Mouse (Mus musculus) hematopoietic multipotent progenitor cell, adult 10-12 weeks (in vitro differentiated cells): Measurements from ENCODE around the gene Etv1. TPM values are rescaled to one million over a fixed set of nuclear protein-coding genes. Genes with fewer than 3 reads are reported as not detected.

Experiments used
- polyA plus RNA-seq: library from polyadenylated mRNA; stranded (reverse); fragments of >175 nt; gene quantifications from 2 replicates; pipeline ENCODE4 v1.2.3, GENCODE M21; 2012; ENCODE audit warnings: low replicate concordance

Etv1 gene
- polyA plus RNA-seq, result 0.14 and 0.49 TPM in 2 replicates

DNA sequence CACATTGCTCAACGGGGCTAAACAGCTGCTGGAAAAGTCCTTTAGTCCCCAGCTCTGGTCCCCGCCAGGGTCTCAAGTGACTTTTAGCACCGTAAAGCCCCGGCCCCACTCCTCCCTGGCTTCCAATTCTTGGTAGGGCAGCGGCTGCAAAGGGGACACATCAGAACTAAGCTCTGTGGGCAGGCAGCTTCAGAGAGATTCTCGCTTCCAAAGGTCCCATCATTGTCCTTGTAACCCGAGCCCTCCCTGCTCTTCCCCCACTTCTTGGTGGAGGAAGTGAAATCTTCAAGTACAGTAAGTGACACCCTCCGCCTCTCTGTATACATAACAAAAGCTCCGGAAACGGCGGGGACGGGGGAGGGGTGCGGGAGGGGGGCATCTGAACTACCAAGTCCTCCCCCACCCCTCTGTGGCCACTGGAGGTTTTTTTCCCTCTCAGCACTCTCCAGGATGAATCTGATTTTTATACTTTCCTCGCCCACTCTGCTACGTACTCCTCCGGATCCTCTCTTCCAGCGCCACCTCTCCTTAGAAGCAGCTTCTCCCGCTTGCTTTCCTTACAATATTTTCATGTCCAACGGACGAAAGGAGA, at the start of gene Etv1:
Gene Etv1, plus strand, starts transcription at position 195 of the 592 bp plus-strand sequence.

